In genomic region chr2:12418534-12419261, GRCm38 (mm10) we compare ENCODE assay signal across 8 mouse cellular contexts. TPM values are rescaled to one million over a fixed set of nuclear protein-coding genes. Genes with fewer than 3 reads are reported as not detected.
DNase-seq lines count a peak whose midpoint lies in the region; ATAC-seq and TF ChIP-seq lines count a peak whose summit lies in the region.

No protein-coding gene starts in this region.

- peak in 1 of 2 experiments; percentile 37 for DNase-seq in layer of hippocampus, adult 2 months (ENCODE audit: low spot score in 2 of 2)
- DNase-seq in layer of hippocampus, adult 9-10 months (ENCODE audit: low spot score), result no peak
- peak; percentile 10 for DNase-seq in MN1 (ENCODE audit: low spot score)
- DNase-seq in embryo, embryonic 9.5 days (ENCODE audit: extremely low spot score), result peak; percentile 58
- DNase-seq in liver, postnatal 0 days, result no peak
- peak; percentile 43 for DNase-seq in retina, embryonic 14.5 days (ENCODE audit: low spot score)
- no peak for DNase-seq in adrenal gland, postnatal 25 days

- H3K4me1 ChIP-seq in hindbrain, embryonic 13.5 days (replicated peaks), result peaks cover 15% of the 10 kb centered on the region
- H3K4me1 ChIP-seq in liver, postnatal 0 days (ENCODE audit: insufficient read depth), result peaks cover 7% of the 10 kb centered on the region

- H3K9ac ChIP-seq in hindbrain, embryonic 13.5 days, result peak overlapping the region; percentile 85
- H3K9ac ChIP-seq in liver, postnatal 0 days (replicated peaks), result peak overlapping the region; percentile 77

- TF ChIP-seq EP300 in liver, postnatal 0 days (IDR thresholded peaks at IDR 0.05; ENCODE audit: low read depth), result no peak

- H3K4me3 ChIP-seq in layer of hippocampus, adult 2 months, result peak overlapping the region; percentile 99
- peak overlapping the region; percentile 92 for H3K4me3 ChIP-seq in hindbrain, embryonic 13.5 days
- H3K4me3 ChIP-seq in liver, postnatal 0 days (ENCODE audit: low read depth, low read length), result peak overlapping the region; percentile 68

- H3K27ac ChIP-seq in layer of hippocampus, adult 2 months, result peak overlapping the region; percentile 85
- peak overlapping the region; percentile 81 for H3K27ac ChIP-seq in hindbrain, embryonic 13.5 days
- H3K27ac ChIP-seq in liver, postnatal 0 days (ENCODE audit: low read depth), result peak overlapping the region; percentile 60

- 1% methylated on average over 40 of the region's 40 CpGs for WGBS in hindbrain, embryonic 13.5 days
- 2% methylated on average over 40 of the region's 40 CpGs for WGBS in liver, postnatal 0 days (ENCODE audit: insufficient replicate concordance)

- no peaks in the 10 kb centered on the region for H3K9me3 ChIP-seq in hindbrain, embryonic 13.5 days
- no peaks in the 10 kb centered on the region for H3K9me3 ChIP-seq in liver, postnatal 0 days (ENCODE audit: low read length)

- peak overlapping the region; percentile 83 for H3K4me2 ChIP-seq in hindbrain, embryonic 13.5 days
- H3K4me2 ChIP-seq in liver, postnatal 0 days (ENCODE audit: low read depth, low read length), result peak overlapping the region; percentile 72

- no peak for TF ChIP-seq CTCF in layer of hippocampus, adult 2 months (conservative IDR thresholded peaks at IDR 0.05)
- no peak for TF ChIP-seq CTCF in liver, postnatal 0 days (IDR thresholded peaks at IDR 0.05; ENCODE audit: low read depth)

- ATAC-seq in hindbrain, embryonic 13.5 days (ENCODE audit: low FRiP score), result peak; percentile 82
- peak; percentile 67 for ATAC-seq in liver, postnatal 0 days

- H3K27me3 ChIP-seq in hindbrain, embryonic 13.5 days, result no peaks in the 10 kb centered on the region
- H3K27me3 ChIP-seq in liver, postnatal 0 days (ENCODE audit: insufficient read depth, low read length), result no peaks in the 10 kb centered on the region

- no peaks in the 10 kb centered on the region for H3K36me3 ChIP-seq in hindbrain, embryonic 13.5 days
- no peaks in the 10 kb centered on the region for H3K36me3 ChIP-seq in liver, postnatal 0 days (replicated peaks; ENCODE audit: insufficient read depth, low read length)

RNA-seq across cellular contexts. Expression of gene Mindy3, which starts 0.6 kb away (rescaled TPM):
- total RNA-seq in layer of hippocampus, adult 2 months (2021), result 100 to 1,000 TPM in 1 of 2 experiments, 10 to 100 TPM in 1; 98.4 to 111 TPM
- 52.4 and 56.6 TPM in 2 replicates for polyA plus RNA-seq in hindbrain, embryonic 13.5 days (2015; fragmentation: Nextera tagmentation; extraction: Ambion mirVana)
- 12.3 and 13.1 TPM in 2 replicates for polyA plus RNA-seq in liver, postnatal 0 days (2015; fragmentation: Nextera tagmentation; extraction: Ambion mirVana)
- 52.8 and 54.6 TPM in 2 replicates for total RNA-seq in adrenal gland, postnatal 25 days (2021)

Comparison
In these comparisons a context has a peak if more than half of its experiments do, and no peak if none do; other contexts are left out.
1. DNase-seq: peak in MN1 (single experiment), embryo, embryonic 9.5 days (single experiment) and retina, embryonic 14.5 days (single experiment); none in layer of hippocampus, adult 9-10 months (single experiment), liver, postnatal 0 days (single experiment) and adrenal gland, postnatal 25 days (single experiment).
2. Peak in every context shown above with its lines, with median percentiles within 50 percentile points of each other: H3K27ac ChIP-seq and H3K4me3 ChIP-seq.